Mouse (Mus musculus): Measurements from ENCODE around the gene Selplg. TPM values are rescaled to one million over a fixed set of nuclear protein-coding genes. Genes with fewer than 3 reads are reported as not detected.

The Selplg gene
- 10 to 100 TPM; 30.2 to 32.9 TPM for total RNA-seq (2021)

DNA sequence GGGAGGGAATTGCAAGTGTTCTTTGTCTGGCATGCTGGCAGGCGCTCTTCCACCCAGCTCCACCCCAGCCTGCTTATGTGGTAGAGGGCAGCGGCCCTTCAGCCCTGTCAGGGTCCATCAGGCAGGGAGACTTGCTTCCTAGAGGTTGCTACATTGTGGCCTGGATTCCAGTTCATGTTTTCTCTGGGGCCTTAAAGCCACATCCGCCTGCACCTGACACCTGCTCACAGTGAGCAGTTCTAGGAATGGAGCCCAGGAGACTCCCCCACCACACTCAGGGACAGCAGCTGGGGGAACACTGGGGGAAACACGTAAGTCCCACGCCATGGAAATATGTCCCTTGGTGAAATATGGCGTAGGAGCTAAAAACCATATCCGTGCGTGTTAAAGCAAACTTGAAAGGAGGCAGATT, at the start of gene Selplg:
Gene Selplg (minus strand): TSS at position 155 of the 412 bp plus-strand sequence.
- intact Hi-C loops (cut with DNase I): no loop called here
- DNase-seq (ENCODE audit: low spot score in 2 of 2): peak in 1 of 2 experiments; percentile 43

DNA sequence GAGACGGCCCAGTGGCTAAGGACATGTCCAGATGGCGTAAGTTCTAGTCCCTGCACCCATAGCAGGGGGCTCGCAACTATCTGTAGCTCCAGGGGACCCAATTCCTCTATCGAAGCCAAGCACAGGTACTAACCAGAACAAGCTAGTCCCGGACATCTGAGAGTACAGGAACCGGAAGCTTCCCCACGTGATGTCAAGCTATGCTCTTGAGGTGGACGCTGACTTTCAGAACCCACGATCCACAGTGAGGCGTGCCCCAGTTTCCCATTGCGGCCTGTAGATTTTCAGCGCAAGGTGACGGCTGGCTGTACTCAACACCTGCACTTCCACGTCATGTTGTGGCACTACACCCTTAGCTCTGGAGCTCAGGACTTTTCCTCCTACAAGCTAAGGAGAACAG, 48.7 kb upstream of the Selplg start:
- intact Hi-C loops (cut with DNase I): no loop called here
- no peak for DNase-seq (ENCODE audit: low spot score in 2 of 2)

DNA sequence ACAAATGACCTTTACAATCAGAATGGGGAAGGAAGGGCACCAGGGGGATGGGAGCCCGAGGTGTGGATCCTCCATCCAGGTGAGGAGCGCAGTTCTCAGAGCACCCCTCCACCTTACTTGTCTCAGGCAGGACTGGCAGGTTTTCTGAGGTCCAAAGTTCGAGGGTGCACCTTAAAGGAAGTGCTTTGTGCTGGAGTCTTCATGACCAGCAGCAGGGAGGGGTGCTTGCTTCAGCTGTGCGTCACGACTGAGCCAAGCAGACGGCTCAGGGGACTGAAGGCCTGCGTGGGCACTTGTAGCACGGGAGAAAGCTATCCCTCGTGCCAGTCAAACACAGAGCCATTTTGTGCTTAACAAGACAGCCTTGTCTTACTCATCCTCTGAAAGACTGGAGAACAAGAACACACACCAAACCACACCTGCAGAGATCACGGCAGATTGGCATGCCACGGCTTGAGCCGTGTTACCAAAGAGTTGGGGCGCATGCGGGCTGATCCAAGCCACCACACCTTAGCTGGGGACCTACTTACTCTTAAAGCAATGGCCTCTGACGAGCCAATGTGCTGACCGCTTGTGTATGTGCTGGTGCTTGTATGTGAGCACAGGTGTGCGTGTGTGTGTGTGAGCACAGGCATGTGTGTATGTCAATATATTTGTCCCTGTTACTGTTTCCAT, 46.6 kb upstream of the Selplg start:
- peak in 1 of 2 experiments; percentile 48 for DNase-seq (ENCODE audit: low spot score in 2 of 2)
- intact Hi-C loops (cut with DNase I): no loop called here

DNA sequence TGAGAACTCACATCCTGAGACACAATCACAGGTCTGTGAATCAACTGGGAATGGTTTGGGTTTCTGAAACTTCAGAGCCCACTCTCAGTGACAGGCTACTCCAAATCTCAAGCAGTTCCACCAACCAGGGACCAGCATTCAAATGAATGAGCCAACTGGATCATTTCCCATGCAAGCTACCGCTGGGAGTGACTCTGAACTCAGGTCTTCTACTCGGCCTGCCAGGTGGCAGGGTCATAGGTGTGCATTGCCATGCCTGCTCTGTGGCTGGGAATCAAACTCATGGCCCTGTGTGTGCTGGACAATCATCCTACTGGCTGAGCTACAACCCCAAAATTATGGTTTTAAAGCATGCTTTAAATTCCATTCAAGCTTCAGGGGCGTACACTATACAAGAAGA, 45.1 kb upstream of the Selplg start:
- DNase-seq (ENCODE audit: low spot score in 2 of 2): no peak
- intact Hi-C loops (cut with DNase I): no loop called here

DNA sequence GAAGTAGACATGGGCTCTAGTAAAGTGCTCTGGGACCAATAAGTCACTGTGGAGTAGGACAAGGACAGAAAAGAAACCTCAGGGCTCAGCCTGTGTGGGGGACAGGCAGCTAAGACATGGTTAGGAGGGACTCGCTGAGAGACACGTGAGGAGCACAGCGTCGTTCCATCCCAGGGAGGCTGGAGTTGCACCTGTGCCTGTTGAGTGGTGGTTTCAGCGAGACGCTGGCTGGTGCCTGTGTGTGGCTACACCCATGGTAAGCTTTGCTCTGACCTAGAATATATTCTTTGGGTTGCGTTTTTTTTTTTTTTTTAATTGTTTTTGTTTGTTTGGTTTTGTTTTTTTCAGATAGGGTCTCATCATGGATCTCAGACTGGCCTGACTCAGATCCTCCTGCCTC, 43.7 kb upstream of the Selplg start:
- intact Hi-C loops (cut with DNase I): no loop called here
- no peak for DNase-seq (ENCODE audit: low spot score in 2 of 2)

DNA sequence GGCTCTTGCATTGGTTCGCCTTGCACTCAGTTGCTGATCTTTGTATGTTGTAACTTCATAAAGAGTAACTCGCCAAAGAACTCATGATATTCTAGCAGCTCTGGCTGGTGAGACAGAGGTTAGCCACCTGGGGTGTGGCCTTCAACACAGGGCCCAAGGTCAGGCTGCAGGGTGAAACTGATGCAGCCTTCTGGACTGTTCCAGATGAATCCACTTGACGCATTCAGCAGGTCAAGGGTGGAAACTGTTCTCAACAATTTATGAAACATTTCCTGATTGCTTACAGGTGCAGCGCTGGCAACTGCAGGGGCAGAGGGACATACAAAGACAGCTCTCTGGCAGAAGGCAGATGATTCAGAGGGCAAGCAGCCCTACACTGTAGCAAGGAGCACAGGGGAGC, 43.2 kb upstream of the Selplg start:
- intact Hi-C loops (cut with DNase I): loop anchor here (2.0 kb wide), 1 partner anchor 33 kb away; the partner anchor contains the start of gene Coro1c

DNA sequence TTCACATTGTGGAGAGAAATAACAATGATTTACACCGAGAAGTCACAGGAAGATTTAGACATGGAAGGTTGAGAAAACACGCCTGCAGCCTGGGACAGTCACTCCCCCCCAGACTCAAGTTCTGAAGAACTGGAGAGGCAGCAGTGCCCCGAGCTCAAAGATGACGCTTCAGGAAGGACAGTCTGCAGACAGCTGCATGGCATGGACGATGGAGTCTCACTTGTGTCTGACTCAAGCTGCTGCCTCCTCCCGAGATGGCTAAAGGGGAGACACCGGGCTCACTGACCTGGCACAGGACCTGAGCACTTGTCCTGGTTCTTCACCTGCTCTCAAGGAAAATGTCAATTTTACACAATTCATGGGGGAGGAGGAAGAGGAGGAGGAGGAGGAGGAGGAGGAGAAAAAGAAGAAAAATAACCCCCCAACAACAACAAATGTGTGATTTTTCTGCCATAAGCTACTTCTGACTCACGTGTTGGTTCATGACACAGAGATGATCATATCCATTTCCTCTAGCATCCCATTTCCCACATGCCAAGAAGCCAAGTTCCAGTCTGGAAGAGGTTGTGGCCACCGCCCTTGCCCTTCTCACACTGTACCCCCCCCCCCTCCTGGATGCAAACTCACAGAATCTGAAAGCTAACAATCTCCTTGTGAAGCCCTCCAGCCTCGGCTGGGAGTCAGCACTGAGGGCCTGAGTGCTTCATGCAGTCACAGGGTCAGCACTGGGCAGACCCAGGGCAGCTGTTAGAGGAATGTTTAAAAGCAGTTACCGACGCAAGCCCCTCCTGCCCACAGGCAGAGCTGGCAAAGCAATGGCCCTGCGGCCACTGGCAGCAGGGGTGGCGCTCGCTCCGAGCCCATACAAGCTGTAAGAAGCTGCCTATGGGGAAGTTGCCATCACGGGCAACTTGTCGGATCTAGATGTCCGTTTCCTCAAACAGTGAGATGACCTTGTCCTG, 41.9 kb upstream of the Selplg start:
- intact Hi-C loops (cut with DNase I): loop anchor here (2.0 kb wide), 1 partner anchor 34 kb away; the partner anchor contains the start of gene Coro1c
- no peak for DNase-seq (ENCODE audit: low spot score in 2 of 2)

More for the DNA sequence above, 43.2 kb upstream of the Selplg start:
- no peak for DNase-seq (ENCODE audit: low spot score in 2 of 2)

DNA sequence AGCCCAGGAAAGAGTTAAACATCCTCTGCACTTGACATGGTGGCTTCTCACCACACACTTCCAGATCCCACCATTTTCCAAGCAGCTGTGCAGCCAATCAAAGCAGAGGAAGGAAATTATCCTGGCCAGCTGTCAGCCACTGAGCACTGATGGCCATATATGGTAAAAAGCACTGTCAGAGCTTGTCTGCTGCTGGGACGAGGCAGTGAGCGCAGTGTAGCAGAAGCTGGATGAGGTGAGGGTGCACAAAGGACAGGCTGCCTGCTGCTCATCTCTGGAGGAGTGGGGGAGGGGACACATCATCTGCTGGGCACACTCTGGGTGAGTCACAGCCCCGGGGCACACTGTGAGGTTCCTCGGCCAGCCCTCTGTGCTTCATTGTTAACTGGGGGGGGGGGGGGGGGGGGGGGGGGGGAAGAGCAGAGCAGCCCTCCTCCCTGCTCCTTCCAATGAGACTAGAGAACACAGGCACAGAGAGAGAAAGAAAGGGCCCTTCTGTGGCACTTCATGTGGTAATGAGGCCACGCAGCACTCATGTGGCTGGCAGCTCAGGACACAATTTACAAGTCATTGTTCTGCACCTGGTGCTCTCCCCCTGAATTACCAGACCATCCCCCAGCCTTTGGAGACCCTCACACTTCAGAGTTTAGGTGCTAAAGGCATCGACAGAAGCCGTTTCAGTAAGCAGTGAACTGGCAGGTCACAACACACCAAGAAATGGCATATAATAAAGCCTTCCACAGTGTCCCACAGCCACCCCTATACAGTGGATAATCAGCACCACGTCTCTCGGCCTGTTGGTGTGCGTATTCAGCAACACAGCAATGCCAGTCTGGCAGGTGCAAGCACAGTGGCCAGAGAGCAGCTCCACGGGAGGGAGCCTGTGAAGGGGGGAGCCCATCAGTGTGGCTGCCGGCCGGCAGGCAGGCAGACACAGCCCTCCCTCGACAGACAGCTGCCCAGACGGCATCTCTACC, 40.8 kb upstream of the Selplg start:
- peak; percentile 56 to 73 for DNase-seq (ENCODE audit: low spot score in 2 of 2)
- intact Hi-C loops (cut with DNase I): no loop called here

DNA sequence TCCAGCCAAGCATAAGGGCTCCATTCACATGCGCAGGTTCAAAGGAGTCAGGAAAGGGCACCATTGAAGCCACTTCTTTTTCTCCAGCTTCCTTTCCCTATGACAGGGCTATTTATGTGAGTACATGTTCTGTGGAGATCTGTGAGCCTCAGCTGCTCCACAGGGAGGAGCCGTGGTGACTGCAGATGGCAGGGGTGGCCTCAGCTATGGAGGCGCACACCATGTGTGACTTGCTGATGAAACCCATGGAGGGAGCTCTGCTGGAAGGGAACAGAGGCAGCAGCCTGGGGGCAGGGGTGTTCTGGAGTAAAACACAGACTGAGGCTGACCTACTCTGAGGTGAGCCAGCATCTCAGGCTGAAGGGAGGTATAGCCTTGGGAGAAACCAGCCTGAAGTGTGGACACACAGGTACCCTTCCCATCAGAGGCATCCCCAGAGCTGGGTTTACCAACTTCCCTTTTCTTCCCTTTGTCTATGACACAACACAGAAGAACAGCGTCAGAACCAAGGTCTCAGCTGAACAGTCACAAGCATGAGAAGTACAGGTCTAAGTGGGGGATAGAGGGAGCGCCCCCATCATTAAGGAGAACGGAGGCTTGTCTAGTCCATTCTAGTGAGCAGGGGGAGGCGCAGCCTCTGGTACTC, 39.6 kb upstream of the Selplg start:
- peak in 1 of 2 experiments; percentile 60 for DNase-seq (ENCODE audit: low spot score in 2 of 2)
- intact Hi-C loops (cut with DNase I): no loop called here

DNA sequence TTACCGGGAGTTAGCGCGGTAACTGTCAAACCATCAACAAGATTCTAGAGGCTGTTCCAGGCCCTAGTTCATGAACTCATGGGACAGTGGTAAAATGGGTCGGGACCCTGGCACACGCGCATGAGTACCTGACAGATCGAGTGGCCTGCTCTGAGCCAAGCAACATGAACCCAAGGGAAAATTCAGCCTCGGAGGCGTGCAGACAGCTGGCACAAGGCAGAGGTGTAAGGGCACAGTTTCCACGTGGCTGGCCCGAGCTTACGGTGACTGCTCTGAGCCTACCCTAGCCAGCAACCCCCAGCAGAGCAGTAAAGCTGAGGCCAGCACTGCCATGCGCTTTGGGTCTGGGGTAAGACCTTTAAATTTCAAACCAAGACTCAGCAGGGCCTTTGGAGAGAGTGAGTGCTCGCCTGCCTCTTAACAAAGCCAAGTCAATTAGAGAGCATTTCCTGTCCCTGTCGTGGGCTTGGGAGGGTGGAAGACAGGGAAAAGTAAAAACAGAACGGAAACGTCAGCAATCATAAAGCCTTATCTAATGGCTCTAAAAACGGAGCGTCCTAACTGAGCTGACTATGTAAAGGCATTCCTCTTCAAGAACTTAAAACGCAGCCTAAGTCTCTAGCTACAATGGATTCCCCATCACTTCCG, 38.1 kb upstream of the Selplg start:
- intact Hi-C loops (cut with DNase I): no loop called here
- no peak for DNase-seq (ENCODE audit: low spot score in 2 of 2)

DNA sequence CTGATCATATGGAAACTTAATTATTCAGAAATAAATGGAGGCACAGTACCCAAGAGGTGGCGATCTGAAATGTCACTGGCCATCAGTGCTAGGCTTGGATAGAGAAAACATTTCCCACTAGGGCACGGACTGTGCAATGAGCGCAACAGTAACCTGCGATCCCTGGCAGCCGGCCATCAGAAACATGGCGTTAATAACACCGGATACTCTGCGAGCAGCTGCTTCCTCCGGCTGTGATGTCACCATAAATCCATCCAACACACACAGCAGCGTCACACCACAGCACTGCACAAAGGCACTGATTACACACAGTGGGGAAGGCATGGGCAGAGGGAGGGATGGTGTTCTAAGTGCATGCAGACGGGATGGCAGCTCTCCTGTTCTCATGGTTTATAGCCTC, 36.7 kb upstream of the Selplg start:
- no peak for DNase-seq (ENCODE audit: low spot score in 2 of 2)

DNA sequence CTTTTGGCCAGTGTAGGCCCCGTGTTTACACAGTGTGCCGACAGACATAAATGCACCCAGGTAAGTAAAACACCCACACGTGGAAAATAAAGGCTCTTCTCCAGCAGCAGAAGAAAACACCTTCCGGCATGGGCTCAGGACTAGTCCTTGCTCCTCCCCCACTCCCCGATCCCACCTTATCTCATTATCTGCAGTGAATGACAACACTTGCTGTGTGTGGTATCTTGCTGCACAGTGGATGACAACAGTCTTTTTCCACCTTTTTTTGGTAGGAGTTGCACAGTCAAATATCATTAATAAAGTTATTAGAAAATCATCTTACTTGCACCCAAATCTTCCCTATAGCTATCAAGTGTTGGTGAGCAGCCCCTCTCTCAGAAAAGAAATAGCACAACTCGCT, 32.5 kb upstream of the Selplg start:
- no peak for DNase-seq (ENCODE audit: low spot score in 2 of 2)
- intact Hi-C loops (cut with DNase I): no loop called here

More for the DNA sequence above, 36.7 kb upstream of the Selplg start:
- intact Hi-C loops (cut with DNase I): no loop called here

DNA sequence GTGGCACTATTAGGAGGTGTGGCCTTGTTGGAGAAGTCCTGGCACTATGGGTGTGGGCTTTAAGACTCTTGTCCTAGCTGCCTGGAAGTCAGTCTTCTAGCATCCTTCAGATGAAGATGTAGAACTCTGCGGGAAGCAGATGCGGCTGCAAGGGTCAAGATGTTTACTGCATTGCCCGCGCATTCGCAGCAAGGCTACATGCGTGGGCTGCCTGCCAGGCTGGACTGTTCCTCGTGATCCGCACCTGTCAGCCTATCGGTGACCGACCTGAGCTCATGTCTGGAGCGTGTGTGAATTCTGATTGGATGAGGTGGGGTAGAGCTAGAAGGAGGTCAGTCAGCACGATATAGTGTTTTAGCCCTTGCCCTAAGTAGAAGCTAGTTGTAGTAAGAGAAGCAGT, 31.6 kb upstream of the Selplg start:
- DNase-seq (ENCODE audit: low spot score in 2 of 2): no peak
- intact Hi-C loops (cut with DNase I): no loop called here

DNA sequence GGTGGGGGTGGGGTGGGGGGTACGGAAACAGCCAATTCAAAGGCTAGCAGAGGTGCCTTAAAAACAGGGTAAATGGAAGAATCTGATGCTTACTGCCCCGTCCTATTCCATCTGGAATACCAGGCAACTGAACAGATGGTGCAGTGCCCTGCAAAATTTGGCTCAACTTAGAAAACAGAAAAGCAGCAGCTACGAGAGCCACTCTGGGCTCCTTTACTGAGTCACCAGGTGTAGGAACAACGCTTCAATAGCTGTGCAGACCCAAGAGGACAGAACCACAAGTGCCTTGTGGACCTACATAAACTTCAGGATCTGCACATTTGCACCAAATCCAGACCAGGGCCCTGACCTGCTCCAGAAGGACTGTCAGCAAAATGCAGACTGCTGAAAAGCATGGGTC, 30.0 kb upstream of the Selplg start:
- intact Hi-C loops (cut with DNase I): no loop called here
- peak in 1 of 2 experiments; percentile 79 for DNase-seq (ENCODE audit: low spot score in 2 of 2)

DNA sequence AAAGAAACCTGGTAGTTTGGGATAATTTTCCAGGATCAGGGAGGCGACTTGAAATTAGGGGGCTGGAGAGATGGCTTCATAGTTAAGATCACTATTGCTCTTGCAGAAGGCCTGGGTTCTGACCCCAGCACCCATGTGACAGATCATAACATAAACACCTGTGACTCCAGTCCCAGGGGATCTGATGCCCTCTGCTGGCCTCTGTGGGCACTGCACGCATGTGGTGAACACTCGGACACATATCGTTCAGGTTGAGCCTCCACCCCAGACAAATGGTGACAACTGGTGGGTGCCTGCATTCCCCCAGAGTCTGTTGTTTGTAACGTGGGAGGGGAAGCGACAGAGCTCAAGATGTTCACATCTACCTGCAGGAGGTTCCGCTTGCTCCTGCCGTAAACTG, 28.9 kb upstream of the Selplg start:
- no peak for DNase-seq (ENCODE audit: low spot score in 2 of 2)
- intact Hi-C loops (cut with DNase I): no loop called here

DNA sequence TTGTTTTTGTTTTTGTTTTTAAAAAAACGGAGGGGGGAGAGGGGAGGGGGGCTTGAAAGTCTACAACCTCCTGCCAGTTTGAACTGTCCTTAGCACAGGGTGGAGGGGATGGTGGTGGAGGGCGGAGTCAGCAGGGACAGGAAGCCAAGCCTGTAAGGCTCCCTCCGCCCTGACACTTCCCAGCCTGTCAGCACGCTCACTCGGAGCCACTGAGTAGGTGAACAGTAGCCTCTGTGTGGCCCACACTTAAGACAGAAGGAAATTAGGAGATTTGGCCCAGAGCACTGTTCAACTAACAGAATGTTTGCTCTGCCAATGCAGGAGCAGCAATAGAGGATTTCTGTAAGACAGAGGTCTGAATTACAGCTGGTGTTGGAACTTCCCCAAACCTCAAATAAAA, 26.5 kb upstream of the Selplg start:
- intact Hi-C loops (cut with DNase I): loop anchor here (5.0 kb wide), 1 partner anchor 48 kb away; the partner anchor contains the start of gene Coro1c
- DNase-seq (ENCODE audit: low spot score in 2 of 2): no peak

DNA sequence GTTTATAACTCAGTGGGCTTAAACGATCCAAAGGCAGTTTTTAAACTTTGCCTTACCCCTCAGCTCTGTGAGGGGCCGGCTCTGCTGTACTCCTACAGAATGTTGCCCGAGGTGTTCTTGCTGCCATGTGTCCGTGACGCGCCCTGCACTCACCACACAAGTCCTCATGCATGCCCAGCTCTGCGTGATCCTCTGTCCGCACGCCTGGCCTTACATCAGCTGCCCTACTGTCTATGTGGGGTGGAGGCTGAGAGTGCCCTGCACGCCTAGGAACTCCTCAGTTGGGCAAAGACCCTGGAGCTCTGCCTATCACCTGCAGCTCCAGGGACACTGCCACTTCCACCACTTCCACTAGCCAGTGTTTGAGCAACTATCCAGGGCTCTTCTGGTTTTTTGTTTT, 26.1 kb upstream of the Selplg start:
- DNase-seq (ENCODE audit: low spot score in 2 of 2): no peak
- intact Hi-C loops (cut with DNase I): loop anchor here (5.0 kb wide), 1 partner anchor 49 kb away; the partner anchor contains the start of gene Coro1c

DNA sequence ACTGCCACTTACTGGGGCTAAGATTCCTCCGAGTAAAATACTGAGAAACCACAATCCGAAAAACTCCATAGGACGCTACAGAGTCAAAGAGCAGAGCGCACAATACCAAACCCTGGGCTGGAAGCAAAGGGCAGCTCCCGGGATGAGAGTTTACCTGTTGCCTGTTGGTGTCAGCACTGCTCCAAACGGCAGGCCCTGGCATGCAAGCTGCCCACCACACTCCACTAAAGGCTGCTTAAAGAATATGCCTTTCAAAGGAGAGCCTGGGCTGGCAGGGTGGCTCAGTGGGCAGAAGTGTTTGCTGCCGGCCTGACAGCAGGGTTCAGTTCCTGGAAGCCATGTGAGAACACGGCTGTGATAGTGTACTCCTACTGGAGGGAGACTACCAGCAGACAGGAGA, 25.2 kb upstream of the Selplg start:
- intact Hi-C loops (cut with DNase I): loop anchor here (5.0 kb wide), 1 partner anchor 50 kb away; the partner anchor contains the start of gene Coro1c
- DNase-seq (ENCODE audit: low spot score in 2 of 2): no peak
